Mouse (Mus musculus) bone marrow macrophage, adult 2 months (primary cell): Measurements from ENCODE around the gene Npb.

Experiments used
- CTCF ChIP-seq: IDR thresholded peaks from 2 replicates; pipeline ENCODE4 v1.5.1; 2012; ENCODE audit warnings: low read depth, mild to moderate bottlenecking, low read length, moderate library complexity
- POLR2A ChIP-seq: IDR thresholded peaks from 2 replicates; pipeline ENCODE4 v1.6.1; 2012; ENCODE audit warnings: mild to moderate bottlenecking, low read depth, low read length, borderline replicate concordance

DNA sequence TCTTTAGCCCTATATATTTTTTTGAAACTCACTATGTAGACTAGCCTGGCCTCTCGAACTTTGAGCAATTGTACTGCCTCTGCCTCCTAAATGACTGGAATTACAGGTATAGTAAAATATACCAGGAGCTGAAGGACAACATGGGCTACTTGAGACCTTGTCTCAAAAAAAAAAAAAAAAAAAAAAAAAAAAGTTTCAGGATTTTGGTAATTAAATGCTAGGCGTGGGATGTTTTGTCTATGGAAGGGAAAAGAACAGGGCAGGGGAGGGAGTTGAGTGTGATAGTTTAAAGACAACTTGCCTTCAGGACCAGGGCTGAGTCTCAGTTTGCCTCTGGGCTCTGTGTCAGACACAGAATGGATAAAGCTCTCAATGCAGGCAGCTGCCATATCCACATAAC lies 33.2 kb upstream of the Npb start:
- TF ChIP-seq CTCF (no peak), POLR2A (no peak)
